Mouse (Mus musculus) embryonic fibroblast, embryonic 13.5 days (primary cell): ENCODE measurements at regions not wholly inside any gene's neighbourhood (a gene's known extent, or its start where the extent isn't known, plus 50 kb on each side); places are given as distances from the start of the nearest gene placed in this dataset.

ENCODE experiments used
- CTCF ChIP-seq: IDR thresholded peaks from 2 replicates; pipeline ENCODE4 v1.5.1; 2011; ENCODE audit warnings: mild to moderate bottlenecking, control low read depth, low read length, moderate library complexity, borderline replicate concordance; ENCODE audit not compliant: insufficient read depth
- POLR2A ChIP-seq: IDR thresholded peaks from 2 replicates; pipeline ENCODE4 v1.6.1; 2011; ENCODE audit warnings: low read depth, mild to moderate bottlenecking, control low read depth, low read length, moderate library complexity

GRCm38 (mm10) chr5:91279464-91279863 is 123.3 kb downstream of the Btc start:
- TF ChIP-seq CTCF = no peak
- TF ChIP-seq POLR2A = no peak
